Mouse (Mus musculus): ENCODE measurements around the gene Rps18. TPM values are rescaled to one million over a fixed set of nuclear protein-coding genes. Genes with fewer than 3 reads are reported as not detected.
A peak's percentile ranks its signal among the peaks of the same experiment; 100 is the strongest.

Gene Rps18
- total and polyA plus RNA-seq, 2 experiments: 252 to 1,933 TPM

GRCm38 (mm10) chr17:33936993-33937392 lies 18.8 kb downstream of the Rps18 start:
- no peak for TF ChIP-seq CTCF (IDR thresholded peaks at IDR 0.05; ENCODE audit: low read depth, low read length)
- no peak for TF ChIP-seq POLR2A (IDR thresholded peaks at IDR 0.05; ENCODE audit: extremely low read depth, insufficient read depth, low read length)
- H3K79me2 ChIP-seq (ENCODE audit: control insufficient read depth, insufficient read depth, low read length): peaks cover 11% of the 10 kb centered on the region; the same call in 1 of the 2 replicates

GRCm38 (mm10) chr17:33935422-33936055 lies 20.3 kb downstream of the Rps18 start:
- TF ChIP-seq CTCF (IDR thresholded peaks at IDR 0.05; ENCODE audit: low read depth, low read length) (no peak), POLR2A (IDR thresholded peaks at IDR 0.05; ENCODE audit: extremely low read depth, insufficient read depth, low read length) (no peak)
- H3K36me3 ChIP-seq (ENCODE audit: control insufficient read depth, insufficient read depth, low read length): no peaks in the 10 kb centered on the region; the same call in 1 of the 2 replicates
- H3K27ac ChIP-seq (replicated peaks; ENCODE audit: insufficient read depth, low read depth, low read length): no peak overlapping the region
- DNase-seq (ENCODE audit: extremely low read depth, low read depth, low spot score): no peak
- no peak overlapping the region for H3K9ac ChIP-seq (ENCODE audit: low read depth, low read length)
- WGBS: 91% methylated on average over 21 of the region's 21 CpGs
- peaks cover 8% of the 10 kb centered on the region; the same call in 1 of the 2 replicates for H3K4me1 ChIP-seq (ENCODE audit: control insufficient read depth, insufficient read depth, low read length)
- H3K27me3 ChIP-seq (ENCODE audit: control insufficient read depth, insufficient read depth, low read length): no peaks in the 10 kb centered on the region
- H3K79me2 ChIP-seq (ENCODE audit: control insufficient read depth, insufficient read depth, low read length): peaks cover 6% of the 10 kb centered on the region; the same call in 1 of the 2 replicates
- no peak overlapping the region for H3K4me3 ChIP-seq (ENCODE audit: insufficient read depth, low read depth, low read length)

More at GRCm38 (mm10) chr17:33936993-33937392, 18.8 kb downstream of the Rps18 start:
- H3K36me3 ChIP-seq (ENCODE audit: control insufficient read depth, insufficient read depth, low read length): no peaks in the 10 kb centered on the region; the same call in 1 of the 2 replicates
- DNase-seq (ENCODE audit: extremely low read depth, low read depth, low spot score): no peak
- no peak overlapping the region for H3K27ac ChIP-seq (replicated peaks; ENCODE audit: insufficient read depth, low read depth, low read length)
- H3K27me3 ChIP-seq (ENCODE audit: control insufficient read depth, insufficient read depth, low read length): no peaks in the 10 kb centered on the region
- no peak overlapping the region for H3K4me3 ChIP-seq (ENCODE audit: insufficient read depth, low read depth, low read length)
- no peak overlapping the region for H3K9ac ChIP-seq (ENCODE audit: low read depth, low read length)
- WGBS: 88% methylated on average over 15 of the region's 15 CpGs
- peaks cover 13% of the 10 kb centered on the region; the same call in 1 of the 2 replicates for H3K4me1 ChIP-seq (ENCODE audit: control insufficient read depth, insufficient read depth, low read length)

- Histone ChIP-seq H3K4me1 (ENCODE audit: control insufficient read depth, insufficient read depth, low read length) (peaks cover 3% of the 10 kb centered on the region), H3K27me3 (ENCODE audit: control insufficient read depth, insufficient read depth, low read length) (no peaks in the 10 kb centered on the region), H3K27ac (replicated peaks; ENCODE audit: insufficient read depth, low read depth, low read length) (peak overlapping the region; percentile 24; the same call in 1 of the 2 replicates), H3K36me3 (ENCODE audit: control insufficient read depth, insufficient read depth, low read length) (no peaks in the 10 kb centered on the region; the same call in 1 of the 2 replicates), H3K79me2 (ENCODE audit: control insufficient read depth, insufficient read depth, low read length) (no peaks in the 10 kb centered on the region), H3K4me3 (ENCODE audit: insufficient read depth, low read depth, low read length) (no peak overlapping the region), H3K9ac (ENCODE audit: low read depth, low read length) (no peak overlapping the region)
- DNase-seq (ENCODE audit: extremely low read depth, low read depth, low spot score): no peak
- WGBS: 79% methylated on average over 15 of the region's 15 CpGs
- no peak for TF ChIP-seq CTCF (IDR thresholded peaks at IDR 0.05; ENCODE audit: low read depth, low read length)
- TF ChIP-seq POLR2A (IDR thresholded peaks at IDR 0.05; ENCODE audit: extremely low read depth, insufficient read depth, low read length): no peak
Observed at GRCm38 (mm10) chr17:33932970-33933369, 22.8 kb downstream of the Rps18 start.

GRCm38 (mm10) chr17:33932448-33932847 lies 23.4 kb downstream of the Rps18 start:
- TF ChIP-seq CTCF (IDR thresholded peaks at IDR 0.05; ENCODE audit: low read depth, low read length) (no peak), POLR2A (IDR thresholded peaks at IDR 0.05; ENCODE audit: extremely low read depth, insufficient read depth, low read length) (no peak)
- Histone ChIP-seq H3K27ac (replicated peaks; ENCODE audit: insufficient read depth, low read depth, low read length) (no peak overlapping the region), H3K9ac (ENCODE audit: low read depth, low read length) (no peak overlapping the region), H3K27me3 (ENCODE audit: control insufficient read depth, insufficient read depth, low read length) (no peaks in the 10 kb centered on the region), H3K79me2 (ENCODE audit: control insufficient read depth, insufficient read depth, low read length) (no peaks in the 10 kb centered on the region), H3K36me3 (ENCODE audit: control insufficient read depth, insufficient read depth, low read length) (no peaks in the 10 kb centered on the region), H3K4me1 (ENCODE audit: control insufficient read depth, insufficient read depth, low read length) (peaks cover 3% of the 10 kb centered on the region), H3K4me3 (ENCODE audit: insufficient read depth, low read depth, low read length) (no peak overlapping the region)
- no peak for DNase-seq (ENCODE audit: extremely low read depth, low read depth, low spot score)
- WGBS: 73% methylated on average over 14 of the region's 14 CpGs

- Histone ChIP-seq H3K4me3 (ENCODE audit: insufficient read depth, low read depth, low read length) (no peak overlapping the region), H3K36me3 (ENCODE audit: control insufficient read depth, insufficient read depth, low read length) (no peaks in the 10 kb centered on the region), H3K27me3 (ENCODE audit: control insufficient read depth, insufficient read depth, low read length) (no peaks in the 10 kb centered on the region), H3K9ac (ENCODE audit: low read depth, low read length) (no peak overlapping the region), H3K27ac (replicated peaks; ENCODE audit: insufficient read depth, low read depth, low read length) (no peak overlapping the region), H3K79me2 (ENCODE audit: control insufficient read depth, insufficient read depth, low read length) (no peaks in the 10 kb centered on the region), H3K4me1 (ENCODE audit: control insufficient read depth, insufficient read depth, low read length) (peaks cover 3% of the 10 kb centered on the region)
- no peak for DNase-seq (ENCODE audit: extremely low read depth, low read depth, low spot score)
- TF ChIP-seq CTCF (IDR thresholded peaks at IDR 0.05; ENCODE audit: low read depth, low read length): no peak
- TF ChIP-seq POLR2A (IDR thresholded peaks at IDR 0.05; ENCODE audit: extremely low read depth, insufficient read depth, low read length): no peak
- 96% methylated on average over 11 of the region's 11 CpGs for WGBS
Observed at GRCm38 (mm10) chr17:33931947-33932346, 23.9 kb downstream of the Rps18 start.

Measured in liver, adult 2 months (tissue).